Mouse (Mus musculus): ENCODE results near the gene Cuedc2. TPM values are rescaled to one million over a fixed set of nuclear protein-coding genes. Genes with fewer than 3 reads are reported as not detected.

Cuedc2 gene
- polyA plus RNA-seq, 1 experiment from 2014 or later = 99.1 TPM

GRCm38 (mm10) chr19:46337719-46338330 is 677 bp downstream of the Cuedc2 start:
- Histone ChIP-seq H3K4me3 (peak overlapping the region; percentile 66), H3K4me2 (peak overlapping the region; percentile 87), H3K36me3 (no peaks in the 10 kb centered on the region; the same call in 1 of the 2 replicates), H3K9ac (peak overlapping the region; percentile 82), H3K9me3 (replicated peaks) (no peaks in the 10 kb centered on the region), H3K27ac (peak overlapping the region; percentile 57), H3K27me3 (replicated peaks) (peaks cover 6% of the 10 kb centered on the region), H3K4me1 (peaks cover 33% of the 10 kb centered on the region)
- ATAC-seq = no peak
- WGBS (ENCODE audit: insufficient replicate concordance) = 34% methylated on average over 15 of the region's 15 CpGs

- Histone ChIP-seq H3K9ac (no peak overlapping the region), H3K4me3 (no peak overlapping the region), H3K27me3 (replicated peaks) (0 out of 2 replicates have a peak, but pooled peaks cover 5% of the 10 kb centered on the region), H3K4me2 (no peak overlapping the region), H3K9me3 (replicated peaks) (no peaks in the 10 kb centered on the region), H3K27ac (no peak overlapping the region), H3K4me1 (peaks cover 33% of the 10 kb centered on the region), H3K36me3 (peaks cover 27% of the 10 kb centered on the region)
- WGBS (ENCODE audit: insufficient replicate concordance) = 72% methylated on average over 3 of the region's 3 CpGs
- no peak for ATAC-seq
Observed at GRCm38 (mm10) chr19:46333906-46334305, 4.6 kb downstream of the Cuedc2 start.

- Histone ChIP-seq H3K4me3 (no peak overlapping the region), H3K27ac (no peak overlapping the region), H3K27me3 (replicated peaks) (0 out of 2 replicates have a peak, but pooled peaks cover 7% of the 10 kb centered on the region), H3K4me1 (peaks cover 33% of the 10 kb centered on the region), H3K9ac (no peak overlapping the region), H3K36me3 (peaks cover 27% of the 10 kb centered on the region), H3K9me3 (replicated peaks) (no peaks in the 10 kb centered on the region), H3K4me2 (no peak overlapping the region)
- 71% methylated on average over 7 of the region's 7 CpGs for WGBS (ENCODE audit: insufficient replicate concordance)
- no peak for ATAC-seq
Observed at GRCm38 (mm10) chr19:46332721-46333339, 5.7 kb downstream of the Cuedc2 start.

- ATAC-seq = no peak
- no peak overlapping the region for H3K9ac ChIP-seq
- no peak overlapping the region for H3K4me3 ChIP-seq
- H3K36me3 ChIP-seq = peaks cover 27% of the 10 kb centered on the region
- peaks cover 15% of the 10 kb centered on the region for H3K27me3 ChIP-seq (replicated peaks)
- 64% methylated on average over 3 of the region's 3 CpGs for WGBS (ENCODE audit: insufficient replicate concordance)
- no peak overlapping the region for H3K4me2 ChIP-seq
- peaks cover 34% of the 10 kb centered on the region for H3K4me1 ChIP-seq
- no peak overlapping the region for H3K27ac ChIP-seq
- H3K9me3 ChIP-seq (replicated peaks) = no peaks in the 10 kb centered on the region
Observed at GRCm38 (mm10) chr19:46331936-46332335, 6.6 kb downstream of the Cuedc2 start.

GRCm38 (mm10) chr19:46331326-46331725 is 7.2 kb downstream of the Cuedc2 start:
- H3K4me1 ChIP-seq = peaks cover 40% of the 10 kb centered on the region
- no peak overlapping the region for H3K4me3 ChIP-seq
- no peak for ATAC-seq
- 83% methylated on average over 14 of the region's 14 CpGs for WGBS (ENCODE audit: insufficient replicate concordance)
- no peak overlapping the region for H3K27ac ChIP-seq
- no peak overlapping the region for H3K9ac ChIP-seq
- H3K27me3 ChIP-seq (replicated peaks) = peaks cover 21% of the 10 kb centered on the region
- H3K36me3 ChIP-seq = peaks cover 27% of the 10 kb centered on the region
- H3K9me3 ChIP-seq (replicated peaks) = no peaks in the 10 kb centered on the region
- H3K4me2 ChIP-seq = no peak overlapping the region

GRCm38 (mm10) chr19:46330696-46331095 is 7.8 kb downstream of the Cuedc2 start:
- Histone ChIP-seq H3K9me3 (replicated peaks) (no peaks in the 10 kb centered on the region), H3K4me2 (no peak overlapping the region), H3K4me3 (no peak overlapping the region), H3K27ac (no peak overlapping the region), H3K4me1 (peaks cover 42% of the 10 kb centered on the region), H3K9ac (no peak overlapping the region), H3K27me3 (replicated peaks) (peaks cover 27% of the 10 kb centered on the region), H3K36me3 (peaks cover 27% of the 10 kb centered on the region)
- 85% methylated on average over 12 of the region's 12 CpGs for WGBS (ENCODE audit: insufficient replicate concordance)
- no peak for ATAC-seq

GRCm38 (mm10) chr19:46329951-46330350 is 8.6 kb downstream of the Cuedc2 start:
- Histone ChIP-seq H3K27me3 (replicated peaks) (peaks cover 35% of the 10 kb centered on the region), H3K9me3 (replicated peaks) (no peaks in the 10 kb centered on the region), H3K4me3 (peak overlapping the region; percentile 78; the same call in 1 of the 2 replicates), H3K4me1 (peaks cover 42% of the 10 kb centered on the region), H3K4me2 (peak overlapping the region; percentile 100), H3K9ac (0 out of 2 replicates have a peak overlapping the region, but pooled peaks have one; percentile 82), H3K36me3 (peaks cover 27% of the 10 kb centered on the region), H3K27ac (no peak overlapping the region)
- ATAC-seq = peak; percentile 52
- WGBS (ENCODE audit: insufficient replicate concordance) = 5% methylated on average over 16 of the region's 16 CpGs

- Histone ChIP-seq H3K4me2 (peak overlapping the region; percentile 100), H3K27me3 (replicated peaks) (peaks cover 43% of the 10 kb centered on the region), H3K36me3 (peaks cover 27% of the 10 kb centered on the region), H3K27ac (peak overlapping the region; percentile 90), H3K9me3 (replicated peaks) (no peaks in the 10 kb centered on the region), H3K4me3 (peak overlapping the region; percentile 78), H3K9ac (peak overlapping the region; percentile 82), H3K4me1 (peaks cover 42% of the 10 kb centered on the region)
- ATAC-seq = no peak
- WGBS (ENCODE audit: insufficient replicate concordance) = 5% methylated on average over 54 of the region's 54 CpGs
Observed at GRCm38 (mm10) chr19:46329031-46329641, 9.4 kb downstream of the Cuedc2 start.

- under 1% methylated on average over 81 of the region's 81 CpGs for WGBS (ENCODE audit: insufficient replicate concordance)
- Histone ChIP-seq H3K9me3 (replicated peaks) (no peaks in the 10 kb centered on the region), H3K27me3 (replicated peaks) (peaks cover 51% of the 10 kb centered on the region), H3K9ac (peak within 1 kb of the TSS; percentile 82), H3K4me1 (peaks cover 42% of the 10 kb centered on the region), H3K36me3 (peaks cover 27% of the 10 kb centered on the region), H3K27ac (peak within 1 kb of the TSS; percentile 90), H3K4me2 (peak within 1 kb of the TSS; percentile 100), H3K4me3 (peak within 1 kb of the TSS; percentile 78)
- peak; percentile 89 for ATAC-seq
Observed at GRCm38 (mm10) chr19:46328081-46329030, 10.1 kb downstream of the Cuedc2 start, which contains the start of gene Fbxl15. Gene Fbxl15 (plus strand): TSS chr19:46328184.

GRCm38 (mm10) chr19:46327531-46328064 is 10.9 kb downstream of the Cuedc2 start:
- Histone ChIP-seq H3K9ac (peak overlapping the region; percentile 82), H3K27ac (peak overlapping the region; percentile 90), H3K4me2 (peak overlapping the region; percentile 100), H3K9me3 (replicated peaks) (no peaks in the 10 kb centered on the region), H3K36me3 (peaks cover 26% of the 10 kb centered on the region), H3K4me3 (peak overlapping the region; percentile 78), H3K27me3 (replicated peaks) (peaks cover 58% of the 10 kb centered on the region), H3K4me1 (peaks cover 42% of the 10 kb centered on the region)
- no peak for ATAC-seq
- WGBS (ENCODE audit: insufficient replicate concordance) = 24% methylated on average over 14 of the region's 14 CpGs

GRCm38 (mm10) chr19:46326756-46327305 is 11.7 kb downstream of the Cuedc2 start, which contains the start of gene Psd:
Gene Psd (minus strand): TSS chr19:46327156.
- peaks cover 18% of the 10 kb centered on the region for H3K36me3 ChIP-seq
- 1% methylated on average over 35 of the region's 35 CpGs for WGBS (ENCODE audit: insufficient replicate concordance)
- H3K4me3 ChIP-seq = peak within 1 kb of the TSS; percentile 78
- peak within 1 kb of the TSS; percentile 90 for H3K27ac ChIP-seq
- H3K9ac ChIP-seq = peak within 1 kb of the TSS; percentile 82
- peak within 1 kb of the TSS; percentile 100 for H3K4me2 ChIP-seq
- peaks cover 42% of the 10 kb centered on the region for H3K4me1 ChIP-seq
- H3K9me3 ChIP-seq (replicated peaks) = no peaks in the 10 kb centered on the region
- no peak for ATAC-seq
- peaks cover 66% of the 10 kb centered on the region for H3K27me3 ChIP-seq (replicated peaks)
